Mouse (Mus musculus): ENCODE data around the gene Caml. TPM values are rescaled to one million over a fixed set of nuclear protein-coding genes. Genes with fewer than 3 reads are reported as not detected.
"Not testable (repeated sequence)": the region's sequence is repeated elsewhere in the genome, so short reads cannot be mapped to it uniquely, and the experiment has no call there.

The Caml gene
- polyA plus RNA-seq, 1 experiment from 2014 or later = 97.2 TPM

- peak within 1 kb of the TSS; percentile 60 for H3K4me3 ChIP-seq
- peak within 1 kb of the TSS; percentile 8; the same call in 1 of the 2 replicates for H3K27ac ChIP-seq (replicated peaks)
- no peaks in the 10 kb centered on the region for H3K9me3 ChIP-seq
- H3K27me3 ChIP-seq = no peaks in the 10 kb centered on the region
- peak within 1 kb of the TSS; percentile 72 for H3K4me2 ChIP-seq (replicated peaks)
- peak within 1 kb of the TSS; percentile 72 for H3K9ac ChIP-seq (replicated peaks)
- peak; percentile 93 for ATAC-seq (replicated peaks)
- H3K4me1 ChIP-seq = peaks cover 14% of the 10 kb centered on the region
- 5% methylated on average over 30 of the region's 30 CpGs for WGBS
- H3K36me3 ChIP-seq = peaks cover 45% of the 10 kb centered on the region
Observed at GRCm38 (mm10) chr13:55634639-55635127, 11.9 kb downstream of the Caml start, which contains the start of gene Ddx46. Gene Ddx46 (plus strand): TSS chr13:55635027.

GRCm38 (mm10) chr13:55635146-55635571, 12.4 kb downstream of the Caml start:
- Histone ChIP-seq H3K4me1 (peaks cover 14% of the 10 kb centered on the region), H3K4me2 (replicated peaks) (peak overlapping the region; percentile 72), H3K9ac (replicated peaks) (peak overlapping the region; percentile 72), H3K27me3 (no peaks in the 10 kb centered on the region), H3K27ac (replicated peaks) (peak overlapping the region; percentile 8; the same call in 1 of the 2 replicates), H3K9me3 (no peaks in the 10 kb centered on the region), H3K4me3 (peak overlapping the region; percentile 60), H3K36me3 (peaks cover 46% of the 10 kb centered on the region)
- under 1% methylated on average over 40 of the region's 40 CpGs for WGBS
- ATAC-seq (replicated peaks) = peak; percentile 27; the same call in 1 of the 2 replicates

GRCm38 (mm10) chr13:55636185-55636983, 13.6 kb downstream of the Caml start:
- H3K9ac ChIP-seq (replicated peaks) = no peak overlapping the region
- 92% methylated on average over 14 of the region's 14 CpGs for WGBS
- H3K4me3 ChIP-seq = peak overlapping the region; percentile 60; the same call in 1 of the 2 replicates
- H3K9me3 ChIP-seq = no peaks in the 10 kb centered on the region
- H3K4me1 ChIP-seq = peaks cover 14% of the 10 kb centered on the region
- H3K27me3 ChIP-seq = no peaks in the 10 kb centered on the region
- peaks cover 45% of the 10 kb centered on the region for H3K36me3 ChIP-seq
- ATAC-seq (replicated peaks) = no peak
- H3K27ac ChIP-seq (replicated peaks) = no peak overlapping the region
- H3K4me2 ChIP-seq (replicated peaks) = peak overlapping the region; percentile 72

GRCm38 (mm10) chr13:55640480-55640879, 17.7 kb downstream of the Caml start:
- 49% methylated on average over 8 of the region's 8 CpGs for WGBS
- not testable (repeated sequence) for H3K4me3 ChIP-seq; H3K27ac ChIP-seq (replicated peaks); ATAC-seq (replicated peaks); H3K9me3 ChIP-seq; H3K9ac ChIP-seq (replicated peaks); H3K27me3 ChIP-seq; H3K4me2 ChIP-seq (replicated peaks)
- H3K4me1 ChIP-seq = peaks cover 13% of the 10 kb centered on the region
- peaks cover 37% of the 10 kb centered on the region for H3K36me3 ChIP-seq

- ATAC-seq (replicated peaks) = no peak
- Histone ChIP-seq H3K36me3 (peaks cover 64% of the 10 kb centered on the region), H3K4me2 (replicated peaks) (no peak overlapping the region), H3K9ac (replicated peaks) (no peak overlapping the region), H3K27ac (replicated peaks) (no peak overlapping the region), H3K4me1 (no peaks in the 10 kb centered on the region), H3K27me3 (no peaks in the 10 kb centered on the region), H3K9me3 (no peaks in the 10 kb centered on the region), H3K4me3 (no peak overlapping the region)
- 90% methylated on average over 2 of the region's 2 CpGs for WGBS
Observed at GRCm38 (mm10) chr13:55644525-55644924, 21.7 kb downstream of the Caml start.

GRCm38 (mm10) chr13:55650098-55650497, 27.3 kb downstream of the Caml start:
- H3K27ac ChIP-seq (replicated peaks) = no peak overlapping the region
- no peaks in the 10 kb centered on the region for H3K27me3 ChIP-seq
- H3K9me3 ChIP-seq = no peaks in the 10 kb centered on the region
- no peak overlapping the region for H3K4me3 ChIP-seq
- H3K9ac ChIP-seq (replicated peaks) = no peak overlapping the region
- ATAC-seq (replicated peaks) = no peak
- no peak overlapping the region for H3K4me2 ChIP-seq (replicated peaks)
- H3K4me1 ChIP-seq = no peaks in the 10 kb centered on the region
- 92% methylated on average over 12 of the region's 12 CpGs for WGBS
- peaks cover 99% of the 10 kb centered on the region for H3K36me3 ChIP-seq

- WGBS = 95% methylated on average over 6 of the region's 6 CpGs
- Histone ChIP-seq H3K4me2 (replicated peaks) (no peak overlapping the region), H3K36me3 (peaks cover 99% of the 10 kb centered on the region), H3K9me3 (no peaks in the 10 kb centered on the region), H3K27me3 (no peaks in the 10 kb centered on the region), H3K4me1 (no peaks in the 10 kb centered on the region), H3K27ac (replicated peaks) (no peak overlapping the region), H3K9ac (replicated peaks) (no peak overlapping the region), H3K4me3 (no peak overlapping the region)
- ATAC-seq (replicated peaks) = no peak
Observed at GRCm38 (mm10) chr13:55650980-55651379, 28.2 kb downstream of the Caml start.

- Histone ChIP-seq H3K27ac (replicated peaks) (no peak overlapping the region), H3K4me1 (no peaks in the 10 kb centered on the region), H3K9ac (replicated peaks) (no peak overlapping the region), H3K27me3 (no peaks in the 10 kb centered on the region), H3K36me3 (peaks cover 91% of the 10 kb centered on the region), H3K4me3 (no peak overlapping the region), H3K4me2 (replicated peaks) (no peak overlapping the region), H3K9me3 (no peaks in the 10 kb centered on the region)
- 87% methylated on average over 6 of the region's 6 CpGs for WGBS
- ATAC-seq (replicated peaks) = no peak
Observed at GRCm38 (mm10) chr13:55668550-55668949, 45.7 kb downstream of the Caml start.

GRCm38 (mm10) chr13:55672711-55673110, 49.9 kb downstream of the Caml start:
- H3K9ac ChIP-seq (replicated peaks) = no peak overlapping the region
- no peaks in the 10 kb centered on the region for H3K27me3 ChIP-seq
- ATAC-seq (replicated peaks) = no peak
- no peak overlapping the region for H3K4me2 ChIP-seq (replicated peaks)
- H3K4me3 ChIP-seq = no peak overlapping the region
- H3K9me3 ChIP-seq = no peaks in the 10 kb centered on the region
- peaks cover 89% of the 10 kb centered on the region for H3K36me3 ChIP-seq
- no peak overlapping the region for H3K27ac ChIP-seq (replicated peaks)
- 95% methylated on average over 6 of the region's 6 CpGs for WGBS
- no peaks in the 10 kb centered on the region for H3K4me1 ChIP-seq

GRCm38 (mm10) chr13:55677364-55677763, 54.6 kb downstream of the Caml start:
- peaks cover 84% of the 10 kb centered on the region for H3K36me3 ChIP-seq
- WGBS = 91% methylated on average over 8 of the region's 8 CpGs

More at GRCm38 (mm10) chr13:55677364-55677763, 54.6 kb downstream of the Caml start:
- no peak overlapping the region for H3K9ac ChIP-seq (replicated peaks)
- H3K4me1 ChIP-seq = no peaks in the 10 kb centered on the region
- no peak overlapping the region for H3K4me3 ChIP-seq
- no peak for ATAC-seq (replicated peaks)
- H3K4me2 ChIP-seq (replicated peaks) = no peak overlapping the region
- H3K27me3 ChIP-seq = no peaks in the 10 kb centered on the region
- no peak overlapping the region for H3K27ac ChIP-seq (replicated peaks)
- H3K9me3 ChIP-seq = no peaks in the 10 kb centered on the region

All from forebrain, embryonic 15.5 days (tissue).